Mouse (Mus musculus) naive thymus-derived CD4-positive, alpha-beta T cell, adult 2 months (primary cell): ENCODE results near the gene Gm47283.
A peak's percentile ranks its signal among the peaks of the same experiment; 100 is the strongest.
"Not testable (repeated sequence)": the region's sequence is repeated elsewhere in the genome, so short reads cannot be mapped to it uniquely, and the experiment has no call there.

Experiments used
- DNase-seq: peaks from one replicate; pipeline ENCODE4 v3.0.0-alpha.2; 2011; ENCODE audit warnings: low read depth

The Gm47283 gene

GRCm38 (mm10) chrY:90784438-90784837 is at the start of gene Gm47283:
TSS of gene Gm47283 (plus strand) at chrY:90784738.
- not testable (repeated sequence) for DNase-seq

DNA sequence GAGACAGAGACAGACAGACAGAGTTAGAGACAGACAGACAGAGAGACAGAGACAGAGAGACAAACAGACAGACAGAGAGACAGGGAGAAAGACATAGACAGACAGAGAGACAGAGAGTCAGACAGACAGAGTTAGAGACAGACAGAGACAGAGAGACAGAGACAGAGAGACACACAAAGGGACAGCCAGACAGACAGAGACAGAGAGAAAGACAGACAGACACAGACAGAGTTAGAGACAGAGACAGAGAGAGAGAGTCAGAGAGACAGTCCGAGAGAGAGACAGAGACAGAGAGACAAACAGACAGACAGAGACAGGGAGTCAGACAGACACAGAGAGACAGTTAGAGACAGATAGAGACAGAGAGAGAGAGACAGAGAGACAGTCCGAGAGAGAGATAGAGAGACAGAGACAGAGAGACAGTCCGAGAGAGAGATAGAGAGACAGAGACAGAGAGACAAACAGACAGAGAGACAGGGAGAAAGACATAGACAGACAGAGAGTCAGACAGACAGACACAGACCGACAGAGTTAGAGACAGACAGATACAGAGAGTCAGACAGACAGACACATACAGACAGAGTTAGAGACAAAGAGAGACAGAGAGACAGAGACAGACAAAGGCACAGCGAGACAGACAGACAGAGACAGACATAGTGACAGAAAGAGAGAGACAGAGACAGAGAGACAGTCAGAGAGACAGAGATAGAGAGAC is 49.2 kb upstream of the Gm47283 start:
- peak; percentile 67 for DNase-seq

DNA sequence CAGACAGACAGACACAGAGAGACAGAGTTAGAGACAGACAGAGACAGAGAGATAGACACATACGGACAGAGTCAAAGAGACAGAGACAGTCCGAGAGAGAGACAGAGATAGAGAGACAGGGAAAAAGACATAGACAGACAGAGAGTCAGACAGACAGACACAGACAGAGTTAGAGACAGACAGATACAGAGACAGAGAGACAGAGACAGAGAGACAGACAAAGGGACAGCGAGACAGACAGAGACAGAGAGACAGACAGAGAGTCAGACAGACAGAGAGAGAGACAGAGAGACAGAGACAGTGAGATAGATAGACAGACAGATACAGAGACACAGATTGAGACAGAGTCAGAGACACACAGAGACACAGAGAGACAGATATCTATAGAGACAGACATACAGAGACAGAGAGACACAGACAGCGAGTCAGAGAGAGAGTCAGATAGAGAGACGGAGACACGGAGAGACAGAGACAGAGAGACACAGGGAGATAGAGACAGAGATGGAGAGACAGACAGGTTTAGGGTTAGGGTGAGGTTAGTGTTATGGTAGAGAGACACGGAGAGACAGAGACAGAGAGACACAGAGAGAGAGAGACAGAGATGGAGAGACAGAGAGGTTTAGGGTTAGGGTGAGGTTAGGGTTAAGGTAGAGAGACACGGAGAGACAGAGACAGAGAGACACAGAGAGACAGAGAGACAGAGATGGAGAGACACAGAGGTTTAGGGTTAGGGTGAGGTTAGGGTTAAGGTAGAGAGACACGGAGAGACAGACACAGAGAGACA is 48.1 kb upstream of the Gm47283 start:
- peak; percentile 65 for DNase-seq

GRCm38 (mm10) chrY:90737606-90738430 is 46.7 kb upstream of the Gm47283 start:
- peak; percentile 67 for DNase-seq

DNA sequence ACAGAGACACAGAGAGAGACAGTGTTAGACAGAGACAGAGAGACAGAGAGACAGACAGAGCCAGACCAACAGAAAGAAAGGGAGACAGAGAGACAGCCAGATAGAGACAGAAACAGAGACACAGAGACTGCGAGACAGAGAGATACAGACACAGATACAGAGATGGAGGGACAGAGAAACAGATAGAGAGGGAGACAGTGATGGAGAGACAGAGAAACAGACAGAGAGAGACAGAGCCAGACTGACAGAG is 46.2 kb upstream of the Gm47283 start:
- DNase-seq = no peak

- peak; percentile 77 for DNase-seq
Measured at GRCm38 (mm10) chrY:90738841-90739530, 45.6 kb upstream of the Gm47283 start.

DNA sequence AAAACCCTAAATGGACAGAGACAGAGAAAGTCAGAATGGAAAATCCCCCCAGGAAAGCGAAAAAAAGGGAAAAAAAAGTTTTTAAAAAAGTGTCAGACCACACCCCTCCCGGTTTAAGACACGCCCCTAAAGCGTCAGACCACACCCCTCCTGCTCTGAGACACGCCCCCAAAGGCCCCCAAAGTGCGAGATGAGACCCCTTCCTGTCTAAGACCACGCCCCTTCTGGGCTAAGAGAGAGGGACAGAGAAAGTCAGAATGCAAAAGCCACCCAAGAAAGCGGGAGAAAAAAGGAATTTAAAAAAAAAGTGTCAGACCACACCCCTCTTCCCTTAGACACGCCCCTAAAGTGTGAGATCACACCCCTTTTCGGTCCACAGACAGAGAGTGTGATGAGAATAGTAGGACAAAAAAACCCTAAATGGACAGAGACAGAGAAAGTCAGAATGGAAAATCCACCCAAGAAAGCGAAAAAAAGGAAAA is 45.0 kb upstream of the Gm47283 start:
- not testable (repeated sequence) for DNase-seq

DNA sequence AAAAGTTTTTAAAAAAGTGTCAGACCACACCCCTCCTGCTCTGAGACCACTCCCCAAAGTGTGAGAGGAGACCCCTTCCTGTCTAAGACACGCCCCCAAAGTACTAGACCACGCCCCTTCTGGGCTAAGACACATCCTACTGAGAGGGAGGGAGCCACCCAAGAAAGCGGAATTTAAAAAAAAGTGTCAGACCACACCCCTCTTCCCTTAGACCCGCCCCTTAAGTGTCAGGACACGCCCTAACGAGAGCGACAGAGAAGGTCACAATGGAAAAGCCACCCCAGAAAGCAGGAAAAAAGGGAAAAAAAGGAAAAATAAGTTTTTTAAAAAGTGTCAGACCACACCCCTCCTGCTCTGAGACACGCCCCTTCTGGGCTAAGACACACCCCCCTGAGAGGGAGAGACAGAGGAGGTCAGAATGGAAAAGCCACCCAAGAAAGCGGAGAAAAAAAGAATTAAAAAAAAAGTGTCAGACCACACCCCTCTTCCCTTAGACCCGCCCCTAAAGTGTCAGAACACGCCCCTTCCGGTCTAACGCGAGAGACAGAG is 44.5 kb upstream of the Gm47283 start:
- DNase-seq = peak; percentile 90

DNA sequence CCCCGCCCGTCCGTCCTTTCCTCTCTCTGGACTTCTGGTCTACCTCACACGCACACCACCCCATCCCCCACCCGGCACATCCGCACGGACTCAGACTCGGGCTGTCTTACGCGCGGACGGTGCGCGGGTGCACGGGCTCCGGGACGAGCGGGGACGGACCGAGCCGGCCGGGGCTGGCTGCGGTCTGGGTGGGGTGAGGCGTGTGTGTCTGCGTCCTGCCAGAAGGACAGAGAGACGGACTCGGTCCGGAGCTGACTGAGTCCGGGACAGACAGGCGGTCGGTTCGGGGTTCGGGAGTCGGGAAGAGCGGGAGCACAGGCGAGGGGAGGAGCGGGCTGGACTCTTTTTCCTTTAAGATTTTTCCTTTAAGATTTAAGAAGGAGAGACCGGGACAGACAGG is 43.5 kb upstream of the Gm47283 start:
- peak; percentile 79 for DNase-seq

DNA sequence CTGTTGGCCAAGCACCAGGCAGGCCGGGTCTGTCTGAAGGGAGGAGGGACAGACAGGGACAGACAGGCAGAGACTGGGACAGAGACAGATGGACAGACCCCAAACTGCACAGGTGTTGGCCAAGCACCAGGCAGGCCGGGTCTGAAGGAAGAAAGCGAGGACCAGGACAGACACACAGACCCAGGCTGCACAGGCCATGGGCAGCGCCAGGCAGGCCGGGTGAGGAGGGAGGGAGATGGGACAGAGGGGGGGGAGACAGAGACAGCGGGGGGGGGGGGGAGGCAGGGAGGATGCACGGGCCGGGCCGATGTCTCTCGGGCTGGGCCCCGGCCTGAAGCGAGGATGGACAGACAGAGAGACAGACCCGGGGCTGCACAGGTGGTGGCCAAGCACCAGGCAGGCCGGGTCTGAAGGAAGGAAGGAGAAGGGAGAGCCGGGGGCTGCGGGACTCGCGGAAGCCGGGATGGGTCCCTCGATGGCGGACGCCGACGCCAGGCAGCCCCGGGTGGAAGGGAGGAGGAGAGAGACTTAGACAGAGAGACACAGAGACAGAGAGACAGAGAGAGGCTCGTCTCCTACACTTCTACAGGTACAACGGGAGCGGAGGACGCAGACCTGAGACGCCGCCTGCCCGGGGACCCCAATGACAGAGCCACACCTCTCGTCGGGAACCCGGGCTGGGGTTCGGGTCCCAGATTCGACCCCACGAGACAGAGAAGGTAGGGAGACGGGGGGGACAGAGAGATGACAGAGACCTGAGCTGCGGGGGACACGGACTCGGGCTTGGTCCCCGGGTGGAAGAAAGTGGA is 42.9 kb upstream of the Gm47283 start:
- DNase-seq = peak; percentile 74

DNA sequence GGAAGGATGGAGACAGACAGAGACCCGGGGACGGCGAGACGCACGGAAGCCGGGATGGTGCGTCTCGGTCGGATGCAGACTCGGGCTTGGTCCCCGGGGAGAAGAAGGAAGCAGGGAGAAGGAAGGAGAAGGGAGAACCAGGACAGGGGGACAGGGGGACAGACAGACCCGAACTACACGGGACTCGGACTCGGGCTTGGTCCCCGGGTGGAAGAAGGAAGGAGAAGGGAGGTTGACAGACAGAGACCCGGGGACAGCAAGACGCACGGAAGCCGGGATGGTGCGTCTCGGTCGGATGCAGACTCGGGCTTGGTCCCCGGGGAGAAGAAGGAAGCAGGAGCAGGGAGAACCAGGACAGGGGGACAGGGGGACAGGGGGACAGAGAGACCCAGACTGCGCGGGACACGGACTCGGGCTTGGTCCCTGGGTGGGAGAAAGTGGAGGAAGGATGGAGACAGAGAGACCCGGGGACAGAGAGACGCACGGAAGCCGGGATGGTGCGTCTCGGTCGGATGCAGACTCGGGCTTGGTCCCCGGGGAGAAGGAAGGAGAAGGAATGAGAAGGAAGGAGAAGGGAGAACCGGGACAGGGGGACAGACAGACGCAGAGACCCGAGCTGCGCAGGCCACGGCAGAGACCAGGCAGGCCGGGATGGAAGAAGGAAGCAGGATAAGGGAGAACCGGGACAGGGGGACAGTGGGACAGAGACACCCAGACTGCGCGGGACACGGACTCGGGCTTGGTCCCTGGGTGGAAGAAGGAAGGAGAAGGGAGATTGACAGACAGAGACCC is 42.1 kb upstream of the Gm47283 start:
- peak; percentile 40 for DNase-seq

GRCm38 (mm10) chrY:90743053-90743810 is 41.3 kb upstream of the Gm47283 start:
- peak; percentile 39 for DNase-seq

- DNase-seq = peak; percentile 46
Measured at GRCm38 (mm10) chrY:90743811-90744220, 40.7 kb upstream of the Gm47283 start.

DNA sequence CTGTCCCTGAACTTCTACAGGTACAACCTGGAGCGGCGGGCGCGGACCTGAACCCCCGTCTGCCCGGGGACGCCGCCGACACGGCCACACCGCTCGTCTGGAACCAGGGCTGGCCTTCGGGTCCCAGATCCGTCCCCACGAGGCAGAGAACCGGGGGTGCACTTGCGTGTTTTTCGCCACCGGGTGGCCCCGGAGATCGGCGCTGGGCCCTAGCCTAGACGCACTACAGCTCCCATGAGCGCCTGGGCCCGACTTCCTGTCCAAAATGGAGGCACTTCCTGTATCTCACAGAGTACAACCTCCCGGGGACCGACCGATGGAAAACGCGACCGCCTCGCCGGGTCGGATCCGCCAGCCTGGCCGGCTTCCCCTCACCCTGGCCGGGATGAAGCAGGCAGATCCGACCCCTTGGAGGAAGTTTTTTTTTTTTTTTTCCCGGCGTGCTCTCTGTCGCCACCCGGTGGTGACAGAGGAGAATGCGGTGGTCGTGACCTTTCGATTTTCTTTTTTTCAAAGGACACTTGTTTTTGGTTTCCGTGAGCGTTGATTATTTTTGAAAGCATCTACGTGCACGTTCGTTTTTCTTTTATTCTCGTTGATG is 40.1 kb upstream of the Gm47283 start:
- peak; percentile 88 for DNase-seq

DNA sequence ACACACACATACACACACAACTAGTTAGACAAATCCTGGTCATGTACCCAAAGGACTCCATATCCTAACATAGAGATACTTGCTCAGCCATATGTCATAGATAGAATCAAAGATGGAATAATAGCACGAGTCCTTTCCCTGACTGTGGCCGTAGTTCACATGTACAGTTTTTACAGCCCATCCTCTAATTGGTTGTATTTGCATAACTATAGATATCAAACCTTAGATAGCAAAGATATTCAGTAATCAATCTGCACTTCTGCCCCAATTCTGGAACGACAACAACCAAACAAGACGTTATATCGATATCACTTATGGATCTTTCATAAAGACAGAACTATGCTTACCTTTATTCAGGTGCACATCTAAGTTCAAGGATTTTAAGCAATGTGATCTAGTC is 39.3 kb upstream of the Gm47283 start:
- peak; percentile 37 for DNase-seq

GRCm38 (mm10) chrY:90754721-90755120 is 29.8 kb upstream of the Gm47283 start, which contains the start of gene Gm21860:
TSS of gene Gm21860 (minus strand) at chrY:90754821.
- DNase-seq = not testable (repeated sequence)

DNA sequence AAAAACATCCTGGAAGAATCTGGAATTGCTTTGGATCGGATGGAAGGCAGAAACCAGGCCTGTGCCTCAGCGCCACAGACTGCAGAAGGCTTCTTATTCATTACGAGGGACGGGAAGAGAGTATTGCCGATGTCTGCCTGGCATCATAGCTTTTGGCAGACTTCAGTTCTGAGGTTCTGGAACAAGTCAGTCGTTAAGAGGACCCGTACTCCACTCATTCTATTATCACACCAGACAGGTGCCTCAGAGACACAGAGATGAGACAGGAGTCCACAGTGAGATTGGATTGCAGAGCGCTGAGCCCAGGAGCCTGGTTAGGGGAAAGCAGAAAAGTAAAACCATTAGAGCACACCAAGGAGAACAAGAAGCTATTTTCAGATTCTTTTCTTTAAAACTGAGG is 54.5 kb downstream of the Gm47283 start, which contains the start of gene Gm21748:
Gene Gm21748, minus strand, starts transcription at position 101 of the 400 bp plus-strand sequence.
- not testable (repeated sequence) for DNase-seq
